Mouse (Mus musculus) cerebellum, adult 9-10 months (tissue): ENCODE results near the gene Slc4a4.

Experiments used
- DNase-seq: peaks from one replicate; pipeline ENCODE4 v3.0.0; 2022

Gene Slc4a4

DNA sequence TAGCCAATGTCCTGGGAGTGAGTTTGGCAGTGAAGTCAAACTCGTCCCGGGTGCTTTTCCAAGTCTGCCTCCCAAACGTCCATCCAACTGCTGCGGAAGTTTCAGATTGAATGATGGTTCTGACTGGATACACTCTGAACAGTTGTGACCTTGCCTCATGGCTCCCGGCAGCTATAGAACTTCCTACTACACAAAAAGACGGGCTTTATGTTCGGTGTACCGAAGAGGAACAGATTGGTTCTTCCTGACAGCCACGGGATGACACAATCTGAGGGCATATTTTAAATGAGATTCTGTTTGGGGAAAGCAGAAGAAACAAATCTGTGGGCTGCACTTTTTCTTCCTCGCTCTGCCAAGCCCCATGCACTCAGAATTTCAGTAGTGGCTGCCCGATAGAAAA lies 201.8 kb downstream of the Slc4a4 start:
- no peak for DNase-seq

DNA sequence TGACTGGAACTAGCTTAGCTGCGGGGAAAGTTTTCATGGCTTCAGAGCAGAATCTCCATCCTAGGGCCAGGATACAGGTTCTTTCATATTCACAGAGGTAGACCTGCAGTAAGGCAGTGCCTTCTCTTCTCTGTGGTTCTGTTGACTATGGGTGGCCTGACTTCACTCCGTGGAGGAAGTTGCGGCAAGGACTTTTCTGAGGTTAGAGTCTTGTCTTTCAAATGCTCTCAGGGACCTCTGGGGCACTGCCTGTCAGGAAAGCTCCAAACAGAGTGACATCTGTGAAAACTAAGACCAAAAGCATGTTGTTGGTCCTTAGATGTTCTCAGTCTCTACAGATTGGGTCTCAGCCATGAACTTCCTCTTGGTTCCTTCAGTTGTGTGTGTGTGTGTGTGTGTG lies 203.5 kb downstream of the Slc4a4 start:
- DNase-seq, result no peak

DNA sequence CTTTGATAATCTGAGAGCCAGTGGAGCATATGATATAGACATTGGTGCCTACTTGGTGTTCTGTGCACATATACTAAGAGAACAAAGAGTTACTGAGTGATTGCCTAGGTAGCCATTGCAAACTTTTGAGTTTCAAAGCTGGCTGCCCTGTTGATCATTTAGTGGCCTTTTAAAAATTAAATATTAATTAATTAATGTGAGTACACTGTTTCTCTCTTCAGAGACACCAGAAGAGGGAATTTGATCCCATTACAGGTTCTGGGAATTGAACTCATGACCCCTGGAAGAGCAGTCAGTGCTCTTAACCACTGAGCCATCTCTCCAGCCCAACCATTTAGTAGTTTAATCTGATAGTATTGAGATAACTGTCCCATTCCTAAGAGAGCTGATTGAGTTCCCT lies 209.8 kb downstream of the Slc4a4 start:
- no peak for DNase-seq

DNA sequence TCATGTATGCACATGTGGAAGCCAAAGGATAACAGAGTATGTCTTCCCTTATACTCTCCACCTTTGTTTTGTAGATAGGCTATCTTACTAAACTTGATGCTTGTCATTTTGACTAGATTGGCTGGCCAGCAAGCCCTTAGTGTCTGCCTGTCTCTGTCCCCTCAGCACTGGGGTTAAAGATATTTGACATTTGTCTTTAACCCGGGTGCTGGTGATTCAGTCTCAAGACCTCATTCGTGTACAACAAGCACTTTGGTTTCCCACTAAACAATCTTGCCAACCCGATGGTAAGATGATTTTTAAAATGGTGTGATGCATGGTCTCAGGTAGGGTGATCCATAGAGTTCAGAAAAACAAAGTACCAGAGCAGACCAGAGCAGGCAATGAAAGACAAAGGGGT lies 210.7 kb downstream of the Slc4a4 start:
- no peak for DNase-seq

DNA sequence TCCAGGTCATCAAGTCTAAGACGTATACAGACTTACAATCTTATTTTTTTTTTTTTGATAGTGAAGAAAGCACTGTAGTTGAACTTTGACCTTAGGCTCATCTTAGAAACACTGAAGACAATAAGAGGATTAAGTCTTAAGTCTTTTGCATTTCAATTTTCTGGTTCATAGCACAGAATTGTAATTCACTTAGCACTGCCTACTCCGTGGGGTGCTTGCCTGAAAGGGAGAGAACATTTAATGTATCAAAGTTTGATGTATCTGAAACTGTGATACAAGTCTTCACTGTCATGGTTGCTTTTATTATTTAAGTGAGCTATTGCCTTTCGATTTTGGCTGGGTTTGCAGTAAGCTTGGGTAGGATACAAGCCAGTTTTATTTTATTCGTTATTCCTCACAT lies 211.5 kb downstream of the Slc4a4 start:
- no peak for DNase-seq

DNA sequence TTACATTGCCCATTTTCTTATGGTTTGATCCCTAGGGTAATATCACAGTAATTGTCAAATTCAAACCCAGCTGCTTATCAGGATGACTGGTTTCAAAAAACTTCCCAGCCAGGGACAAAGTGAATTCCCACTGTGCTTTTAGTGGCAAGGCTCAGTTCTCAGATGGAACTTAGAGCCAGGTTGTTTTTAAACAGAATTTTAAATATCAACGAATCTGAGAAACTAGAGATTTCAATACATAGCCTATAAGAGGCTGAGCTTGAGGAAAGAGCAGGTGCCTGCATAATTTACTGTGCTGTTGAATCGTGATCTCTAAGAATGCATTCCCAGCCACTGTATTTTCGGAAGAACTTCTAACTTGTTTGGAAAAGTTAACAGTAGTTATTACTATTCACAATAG lies 213.3 kb downstream of the Slc4a4 start:
- no peak for DNase-seq

DNA sequence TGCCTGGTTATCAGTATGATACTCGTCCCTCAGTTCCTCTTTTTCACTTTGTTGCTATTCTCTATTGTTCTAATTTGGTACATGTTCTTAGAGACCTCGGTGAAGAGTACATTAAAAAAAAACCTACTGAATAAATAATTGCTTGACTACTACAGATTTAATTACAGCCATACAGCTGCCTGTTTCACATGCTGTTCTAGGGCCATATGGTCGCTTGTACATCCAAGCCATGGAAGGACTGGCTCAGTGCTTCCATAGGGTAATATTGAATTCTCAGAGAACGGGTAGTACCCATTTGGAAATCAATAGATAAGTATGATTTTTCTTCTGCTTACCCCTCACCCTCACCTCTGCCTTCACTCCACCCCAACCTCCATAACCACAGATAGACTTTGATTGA lies 215.9 kb downstream of the Slc4a4 start:
- DNase-seq, result no peak

DNA sequence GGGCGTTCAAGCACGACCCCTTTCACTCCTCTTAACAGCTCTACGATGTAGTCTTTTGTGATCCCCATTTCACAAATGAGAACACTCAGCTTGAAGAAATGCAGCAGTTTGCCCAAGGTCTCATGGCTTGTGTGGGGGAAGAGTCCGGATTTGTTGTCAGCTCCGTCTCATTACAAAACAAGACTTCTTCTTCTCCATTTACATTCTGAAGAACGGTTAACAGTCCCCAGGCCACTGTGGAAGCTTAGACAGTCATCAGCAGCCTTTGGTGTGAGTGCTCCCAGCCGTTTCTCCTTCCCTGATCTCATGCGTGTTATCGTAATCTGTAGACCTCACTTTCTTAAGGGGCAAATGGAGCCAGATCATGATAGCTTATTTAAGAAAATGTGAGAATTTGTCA lies 218.7 kb downstream of the Slc4a4 start:
- no peak for DNase-seq

DNA sequence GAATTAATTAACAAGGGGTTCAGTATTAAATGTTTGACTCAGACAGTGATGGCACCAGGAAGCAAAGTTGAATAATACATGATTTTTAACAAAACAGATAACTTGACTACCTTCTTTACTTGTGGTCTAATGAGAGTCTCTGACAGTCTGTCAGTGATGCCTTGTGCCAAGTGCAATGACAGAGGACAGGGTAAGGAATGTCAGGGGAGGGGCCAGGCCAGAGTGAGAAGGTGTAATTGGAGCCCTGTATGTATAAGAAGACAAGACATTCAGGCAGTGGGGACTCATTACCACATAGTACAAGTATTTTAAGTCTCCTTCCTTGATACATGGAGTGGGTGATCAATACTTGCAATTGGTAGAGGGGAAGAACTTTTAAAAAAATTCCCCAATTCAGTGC lies 219.6 kb downstream of the Slc4a4 start:
- no peak for DNase-seq

DNA sequence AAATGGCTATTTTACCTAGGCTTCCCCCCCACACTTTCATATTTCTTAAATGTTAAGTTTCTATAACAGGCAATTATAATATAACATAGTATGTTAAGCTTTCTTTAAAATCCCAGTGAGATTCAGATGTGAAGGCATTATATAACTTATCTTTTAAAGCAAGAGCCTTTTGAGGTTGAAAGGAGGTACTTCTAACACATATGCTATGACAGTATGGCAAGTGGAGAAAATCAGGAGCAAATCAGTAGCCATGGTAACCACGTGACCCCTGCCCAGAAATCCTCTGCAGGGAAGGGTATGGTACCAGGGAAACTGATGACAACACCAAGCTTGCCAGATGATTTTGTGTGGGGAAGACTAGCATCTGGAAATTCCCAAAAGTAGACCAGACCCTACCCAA lies 222.2 kb downstream of the Slc4a4 start:
- no peak for DNase-seq

DNA sequence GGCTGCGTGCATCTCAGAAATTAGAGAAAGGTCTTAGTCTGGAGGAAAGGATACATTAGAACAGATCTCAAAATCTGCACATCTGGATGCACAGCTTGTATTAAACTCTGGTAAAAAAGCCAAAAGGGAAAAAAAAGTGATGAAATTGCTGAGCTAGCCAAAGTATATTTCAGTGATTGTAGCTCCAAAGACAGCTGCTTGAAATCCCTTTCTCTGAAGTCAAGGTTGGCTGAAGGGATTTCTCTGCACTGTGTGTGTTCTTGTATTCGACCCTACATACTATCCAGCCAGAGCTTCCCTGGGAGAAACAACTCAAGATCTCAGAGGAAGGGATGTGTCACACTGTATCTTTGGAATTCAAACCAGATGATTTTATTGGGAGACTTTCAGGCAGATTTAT lies 223.2 kb downstream of the Slc4a4 start:
- DNase-seq, result no peak

DNA sequence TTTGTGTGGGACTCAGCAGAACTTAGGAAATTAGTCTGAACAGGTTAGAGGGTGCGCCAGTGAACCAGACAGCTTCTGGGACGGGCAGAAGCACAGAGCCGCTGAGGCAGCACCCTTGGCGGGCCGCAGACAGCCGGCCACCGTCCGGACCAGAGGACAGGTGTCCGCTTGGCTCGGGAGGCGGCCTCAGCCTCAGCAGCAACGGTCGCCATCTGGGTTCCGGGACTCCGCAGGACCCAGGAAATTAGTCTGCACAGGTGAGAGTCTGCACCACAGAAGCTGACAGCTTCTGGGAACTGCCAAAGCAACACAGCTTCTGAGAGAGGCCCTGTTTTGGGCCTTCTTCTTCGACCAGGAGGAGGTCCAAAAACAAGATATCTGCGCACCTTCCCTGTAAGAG lies 225.4 kb downstream of the Slc4a4 start:
- peak; percentile 65 for DNase-seq

DNA sequence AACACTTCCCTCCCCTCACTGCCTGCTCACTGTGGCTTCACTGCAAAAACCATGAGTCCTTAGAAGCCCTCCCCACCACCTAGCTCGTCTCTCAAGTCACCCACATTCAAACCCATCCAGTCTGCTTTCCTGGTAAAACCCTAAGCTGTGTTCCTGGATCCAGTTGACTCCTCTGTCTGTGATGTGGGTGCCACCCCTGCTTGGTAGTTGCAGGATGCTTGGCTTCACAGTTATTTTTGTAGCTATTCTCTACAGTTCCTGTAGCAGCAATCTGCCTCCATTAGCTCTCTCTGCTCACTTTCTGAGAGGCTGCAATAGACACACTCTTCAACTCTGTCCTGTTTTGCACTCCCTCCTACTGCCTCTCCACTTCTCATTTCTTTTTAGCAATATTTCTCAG lies 234.3 kb downstream of the Slc4a4 start:
- DNase-seq, result no peak

DNA sequence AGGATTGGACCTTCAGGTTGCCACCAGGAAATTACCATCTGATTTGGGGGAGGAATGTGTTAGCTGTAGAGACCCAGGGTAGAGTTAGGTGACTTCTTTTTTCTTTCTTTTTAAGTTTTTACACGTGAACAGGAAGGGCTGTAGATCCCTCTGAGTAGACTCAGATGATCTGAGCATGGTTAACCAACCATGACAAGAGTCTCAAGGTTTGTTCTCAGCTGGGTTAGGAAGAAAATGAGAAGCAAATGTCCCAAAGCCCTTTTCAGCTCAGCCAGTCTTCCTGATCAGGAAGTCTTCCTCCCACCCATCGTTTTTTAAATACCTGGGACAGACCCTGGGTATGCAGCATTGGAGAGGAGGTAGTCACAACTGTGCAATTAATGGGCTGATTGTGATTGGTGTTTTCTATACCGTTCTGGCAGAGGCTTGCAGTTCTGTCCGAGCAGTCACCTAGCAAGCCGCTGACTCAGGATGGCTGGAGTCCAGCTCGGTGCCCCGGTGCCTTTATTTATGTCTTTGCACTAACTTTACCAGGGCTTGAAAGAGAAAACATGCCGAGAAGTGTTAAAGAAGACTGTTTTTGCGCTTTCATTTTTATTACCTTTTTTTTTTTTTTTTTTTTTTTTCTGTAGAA lies 236.8 kb downstream of the Slc4a4 start:
- DNase-seq, result no peak

DNA sequence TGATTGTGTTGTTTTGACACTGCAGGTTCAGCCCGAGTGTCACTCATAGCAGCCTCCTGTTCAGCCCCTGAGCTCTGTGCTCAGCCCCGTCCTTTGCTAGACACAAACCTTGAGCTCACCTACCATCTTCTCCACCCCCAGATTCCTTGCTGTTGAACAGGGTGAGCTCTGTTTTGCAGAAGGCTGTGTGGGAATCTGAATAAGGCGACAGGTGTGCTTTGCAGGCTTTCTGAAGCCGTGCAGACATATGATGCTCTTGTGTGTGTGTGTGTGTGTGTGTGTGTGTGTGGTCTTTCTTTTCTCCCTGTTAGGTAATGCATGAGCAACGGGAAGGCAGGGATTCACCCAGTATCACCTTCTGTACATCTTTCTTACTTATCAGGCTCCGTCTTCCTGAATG lies 241.6 kb downstream of the Slc4a4 start:
- DNase-seq, result no peak

DNA sequence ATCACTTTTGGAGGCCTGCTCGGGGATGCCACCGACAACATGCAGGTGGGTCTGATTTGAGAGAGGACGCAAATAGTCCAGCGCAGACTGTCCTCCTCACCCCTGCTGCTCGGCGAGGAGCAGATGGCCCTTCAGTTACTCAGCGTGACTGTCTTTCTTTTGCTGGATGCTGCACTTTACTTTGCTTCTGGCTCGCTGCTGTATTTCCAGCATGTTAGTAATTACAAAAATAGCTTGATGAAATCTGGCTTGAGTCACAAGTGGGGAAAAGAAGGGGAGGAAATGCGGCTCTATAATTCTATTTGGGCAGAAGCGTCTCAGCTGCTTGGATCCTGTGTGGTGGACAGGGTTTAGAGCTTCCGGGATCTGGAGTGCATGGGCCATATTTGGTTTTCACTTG lies 249.2 kb downstream of the Slc4a4 start:
- peak; percentile 81 for DNase-seq

DNA sequence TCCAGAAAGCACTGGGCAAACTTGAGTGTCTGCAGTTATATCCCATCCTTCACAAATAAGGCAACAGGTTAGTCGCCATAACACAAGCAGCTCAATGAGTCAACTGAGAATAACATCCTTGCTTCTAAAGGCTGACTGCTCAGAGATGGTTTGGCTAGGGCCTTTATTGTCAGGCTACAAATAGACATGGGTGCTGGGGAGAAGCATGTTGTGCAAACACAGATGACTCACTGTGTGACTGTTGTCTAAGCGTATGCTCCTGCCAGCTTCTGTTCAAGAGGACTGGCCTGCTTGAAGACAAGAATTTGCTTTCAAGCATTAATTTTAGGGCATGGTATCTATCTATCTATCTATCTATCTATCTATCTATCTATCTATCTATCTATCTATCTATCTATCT lies 253.5 kb downstream of the Slc4a4 start:
- DNase-seq, result no peak

DNA sequence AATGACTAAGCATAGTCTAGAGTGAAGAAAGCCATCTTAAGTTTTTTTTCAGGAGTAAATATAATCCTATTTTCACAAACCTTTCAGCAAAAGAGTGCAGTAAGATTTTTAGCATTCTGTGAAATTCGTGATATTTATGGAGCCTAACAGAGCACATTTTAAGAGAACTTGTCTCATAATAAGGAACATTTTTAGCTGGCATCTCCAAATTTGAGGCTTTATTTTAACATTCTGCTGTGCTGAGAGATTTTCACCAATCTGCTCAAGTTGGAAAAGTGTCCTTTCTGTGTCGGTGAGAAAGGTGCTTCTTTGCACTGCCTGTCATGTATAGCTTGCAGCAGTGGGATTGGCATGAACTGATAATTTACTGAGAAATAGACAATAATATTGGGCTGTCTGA lies 255.1 kb downstream of the Slc4a4 start:
- DNase-seq, result no peak

DNA sequence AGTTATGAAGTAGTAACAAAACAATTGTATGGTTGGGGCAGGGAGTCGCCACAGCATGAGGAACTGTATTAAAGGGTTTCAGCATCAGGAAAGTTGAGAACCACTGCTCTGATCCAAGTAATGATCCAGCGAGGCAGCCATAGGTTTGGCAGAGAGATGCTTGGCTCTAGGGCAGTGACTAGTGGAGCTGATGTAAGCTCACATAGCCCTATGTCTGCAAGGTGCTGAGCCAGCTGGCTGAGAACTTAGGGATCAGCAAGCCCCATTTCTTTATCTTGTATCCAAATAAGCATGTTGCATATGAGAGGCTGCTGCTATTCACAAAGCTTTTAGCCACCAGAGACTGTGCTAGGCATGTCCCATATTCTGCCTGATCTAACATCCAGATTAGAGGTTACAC lies 259.7 kb downstream of the Slc4a4 start:
- DNase-seq, result no peak

DNA sequence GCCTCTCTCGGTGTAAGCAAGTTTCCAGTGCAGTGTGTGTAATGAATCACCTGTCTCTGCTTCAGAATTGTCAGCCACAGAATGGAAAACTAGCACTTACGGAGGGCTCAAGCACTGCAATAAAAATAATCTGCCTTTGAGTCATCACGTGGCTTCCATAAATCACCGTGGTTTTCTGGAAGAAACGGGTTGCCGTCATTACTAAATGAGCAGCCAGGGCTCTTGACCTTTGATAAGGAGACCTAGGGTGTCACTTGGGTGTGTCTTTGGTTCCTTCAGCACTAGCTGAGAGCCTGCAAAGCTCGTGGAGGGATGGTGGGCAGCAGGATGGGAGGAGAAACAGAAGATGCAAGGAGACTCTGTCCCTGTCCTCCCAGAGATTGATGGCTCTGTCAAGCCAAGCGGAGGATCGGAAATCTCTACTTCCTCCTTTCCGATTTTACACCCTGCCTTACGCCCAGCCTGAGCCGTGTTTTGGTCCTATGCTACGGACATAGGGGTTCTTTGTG lies 260.7 kb downstream of the Slc4a4 start:
- DNase-seq, result no peak

DNA sequence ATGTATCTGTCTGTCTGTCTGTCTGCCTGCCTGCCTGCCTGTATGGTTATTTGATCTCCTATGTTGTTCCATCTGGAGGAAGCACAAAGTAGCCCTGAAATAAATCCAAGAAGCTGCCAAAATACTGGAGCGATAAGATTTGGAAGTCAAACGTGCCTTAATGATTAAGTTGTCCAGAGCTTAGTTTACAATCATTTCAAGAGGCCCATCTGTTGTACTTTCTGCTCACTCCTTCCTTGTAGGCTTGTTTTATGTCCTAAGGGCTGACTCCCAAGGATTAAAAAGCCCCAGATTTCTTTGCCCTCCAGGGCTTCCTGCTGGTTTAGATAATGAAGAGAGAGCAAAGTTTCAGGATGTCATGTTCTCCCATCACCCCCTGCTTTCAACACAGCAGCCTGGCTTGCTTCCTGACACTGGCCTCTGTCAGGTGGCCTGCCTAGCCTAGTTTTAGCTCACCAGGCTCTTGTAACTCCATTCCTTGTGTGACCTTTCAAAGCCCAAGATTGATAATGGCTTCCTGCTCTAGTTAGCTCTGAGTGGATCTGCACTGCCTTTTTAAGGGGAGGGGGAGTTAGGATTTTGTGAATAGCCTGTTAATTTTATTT lies 262.9 kb downstream of the Slc4a4 start:
- peak; percentile 28 for DNase-seq

DNA sequence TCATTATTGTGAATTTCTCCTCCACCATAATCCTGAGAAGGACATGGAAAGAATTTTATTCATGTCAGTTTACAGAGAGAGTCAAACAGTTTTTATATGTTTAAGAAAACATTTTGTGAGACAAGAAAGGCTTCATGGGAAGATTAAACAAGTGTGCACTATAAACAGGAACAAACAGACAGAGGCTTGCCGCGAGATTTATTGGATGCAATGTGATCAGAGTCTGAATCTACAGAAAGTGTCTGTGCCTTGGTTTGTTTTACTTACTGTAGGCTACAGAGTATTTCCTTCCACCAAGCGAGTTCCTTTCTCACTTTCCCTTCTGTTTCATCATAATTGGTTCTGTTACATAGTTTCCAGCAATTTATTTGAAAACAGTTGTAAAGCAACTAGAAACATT lies 264.5 kb downstream of the Slc4a4 start:
- DNase-seq, result no peak

DNA sequence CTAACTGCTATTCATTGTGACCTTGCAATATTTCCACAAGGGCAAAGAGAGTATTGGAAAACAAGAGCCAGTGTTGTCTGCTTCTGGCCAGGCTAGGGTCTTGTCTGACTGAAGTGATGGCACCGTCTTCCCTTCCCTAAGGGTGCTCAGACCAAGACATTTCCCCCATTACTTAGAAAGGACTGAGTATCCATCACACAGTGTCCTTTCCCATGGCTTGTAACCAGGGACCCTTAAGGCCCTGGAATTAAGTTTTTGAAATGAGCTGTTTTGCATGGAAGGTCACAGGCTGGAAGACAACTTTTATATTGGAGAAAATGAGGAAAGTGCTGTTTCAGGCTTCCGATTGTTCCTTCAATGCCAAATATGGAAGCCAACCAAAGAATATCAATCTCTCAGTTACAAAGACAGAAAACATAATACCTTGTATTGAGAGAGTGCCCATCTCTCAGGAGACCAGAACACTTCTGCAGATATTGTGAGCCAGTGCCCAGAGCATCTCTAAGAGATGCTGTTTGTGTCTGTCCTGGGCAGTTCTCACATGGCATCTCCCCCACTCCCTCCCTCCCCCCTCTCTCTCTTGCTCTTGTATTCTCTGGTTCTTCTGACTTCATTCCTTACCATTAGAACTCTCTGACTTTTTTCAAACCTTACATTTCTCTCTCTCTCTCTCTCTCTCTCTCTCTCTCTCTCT lies 284.6 kb downstream of the Slc4a4 start:
- peak; percentile 25 for DNase-seq

DNA sequence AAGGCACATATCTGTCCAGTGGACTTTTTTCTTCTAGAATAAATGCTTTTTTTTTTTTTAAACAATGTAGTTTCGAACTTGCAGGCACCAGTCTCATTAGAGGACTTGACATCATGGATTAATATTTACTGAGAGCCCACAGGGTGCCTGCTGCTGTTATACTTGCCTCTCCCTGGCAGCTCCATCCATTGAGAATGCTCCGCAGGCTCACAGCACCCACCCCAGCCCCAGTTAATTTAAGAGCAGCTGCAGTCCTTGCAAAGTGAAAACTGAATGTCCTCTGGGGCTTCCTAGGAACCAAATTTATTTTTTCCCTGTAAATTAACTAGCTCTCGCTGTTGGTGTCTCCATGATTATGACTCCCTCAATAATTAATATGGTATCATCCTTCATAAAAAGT lies 303.4 kb downstream of the Slc4a4 start:
- DNase-seq, result no peak

DNA sequence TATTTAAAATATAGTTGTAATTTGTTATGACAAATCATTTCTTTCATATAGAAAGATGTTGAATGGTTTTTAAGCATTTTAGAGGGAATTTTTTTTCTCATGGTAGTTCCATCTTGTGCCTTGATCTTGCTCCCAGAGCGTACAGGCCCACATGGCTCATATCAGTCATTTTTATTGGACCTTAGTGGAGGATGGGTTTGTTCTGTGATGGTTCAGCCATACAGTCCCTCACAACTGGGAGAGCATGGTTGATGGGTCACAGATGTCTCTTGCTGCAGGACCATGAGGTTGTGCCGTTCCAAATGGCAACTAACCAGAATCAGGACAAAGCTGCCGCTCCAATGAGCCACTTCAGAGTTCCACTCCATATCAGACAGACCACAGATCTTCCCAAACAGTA lies 308.0 kb downstream of the Slc4a4 start:
- no peak for DNase-seq
